Mouse (Mus musculus) lung, adult 2 months (tissue): ENCODE results near the gene Kptn.

ENCODE experiments used
- CTCF ChIP-seq: fragments of 200-500 bp; IDR thresholded peaks from 2 replicates; pipeline ENCODE4 v1.5.1; 2011; ENCODE audit warnings: mild to moderate bottlenecking, low read length, control low read depth; ENCODE audit not compliant: insufficient read depth
- POLR2A ChIP-seq: fragments of 200-500 bp; IDR thresholded peaks from 2 replicates; pipeline ENCODE4 v1.6.1; 2011; ENCODE audit warnings: low read depth, mild to moderate bottlenecking, control low read depth, low read length, borderline replicate concordance; ENCODE audit errors: extremely low read depth

DNA sequence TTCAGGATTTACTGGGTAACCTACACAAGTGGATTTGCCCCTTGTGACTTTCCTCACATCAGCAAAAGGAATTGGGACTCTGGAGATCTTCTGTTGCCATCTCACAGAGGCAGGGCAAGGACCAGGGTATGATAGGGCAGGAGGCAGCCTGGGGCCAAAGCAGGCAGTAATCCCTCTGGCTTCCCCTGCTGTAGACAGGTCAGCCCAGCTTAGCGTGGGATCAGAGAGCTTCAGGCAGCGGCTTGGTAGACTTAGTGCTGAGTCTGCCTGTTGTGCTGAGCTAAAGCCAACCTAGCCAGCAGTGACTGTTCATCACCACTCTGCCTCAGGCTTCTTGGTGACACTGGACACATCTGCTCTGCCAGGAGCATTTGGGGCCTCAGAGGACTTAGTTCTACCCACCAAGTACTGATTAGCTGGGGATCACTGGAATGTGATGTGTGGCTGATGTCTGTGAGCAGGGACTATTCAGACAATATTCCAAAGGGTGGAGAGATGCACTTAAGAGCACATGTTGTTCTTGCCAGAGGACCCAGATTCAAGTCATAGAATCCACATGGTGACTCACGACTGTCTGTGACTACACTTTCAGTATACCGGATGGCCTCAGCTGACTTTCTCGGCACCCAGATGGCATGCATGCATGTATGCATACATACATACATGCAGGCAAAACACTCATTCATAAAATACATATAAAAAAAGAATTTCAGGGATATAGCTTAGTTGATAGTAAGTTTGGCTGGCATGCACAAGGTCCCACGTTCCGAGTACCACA is 14.9 kb upstream of the Kptn start:
- TF ChIP-seq POLR2A (no peak), CTCF (no peak)
